Mouse (Mus musculus): ENCODE measurements around the gene Prss54.

- TF ChIP-seq POLR2A (IDR thresholded peaks at IDR 0.05; ENCODE audit: control insufficient read depth, low read depth, low read length) (no peak), CTCF (IDR thresholded peaks at IDR 0.05; ENCODE audit: control insufficient read depth, insufficient read depth, insufficient replicate concordance, low read depth, low read length) (no peak)
These were observed at the start of gene Prss54 for GRCm38 (mm10) chr8:95576240-95576639.

All from testis, adult 2 months (tissue).